Mouse (Mus musculus) kidney, postnatal 0 days (tissue): ENCODE measurements around the gene Castor1. TPM values are rescaled to one million over a fixed set of nuclear protein-coding genes. Genes with fewer than 3 reads are reported as not detected.

Source experiments
- ATAC-seq: fragments of 200-750 bp; cut with Nextera tagmentation; replicated peaks from 2 replicates; pipeline ENCODE4 v1.8.0; 2017; ENCODE audit warnings: low read depth, moderate number of reproducible peaks, moderate TSS enrichment, moderate library complexity; ENCODE audit not compliant: low FRiP score
- DNase-seq: peaks from one replicate; pipeline ENCODE4 v3.0.0-alpha.2; 2016; ENCODE audit warnings: low spot score
- H3K27ac ChIP-seq: fragments of 300-500 bp; sonication (generic); 2 replicates; pipeline ENCODE4 v1.5.1; 2014; ENCODE audit warnings: mild to moderate bottlenecking
- H3K27me3 ChIP-seq: fragments of 300-500 bp; sonication (generic); 2 replicates; pipeline ENCODE4 v1.6.1; 2014; ENCODE audit warnings: low read length, mixed read lengths; ENCODE audit not compliant: insufficient read depth
- H3K36me3 ChIP-seq: fragments of 300-500 bp; sonication (generic); 2 replicates; pipeline ENCODE4 v1.6.1; 2014; ENCODE audit warnings: low read length, mixed read lengths; ENCODE audit not compliant: insufficient read depth
- H3K4me1 ChIP-seq: fragments of 300-500 bp; sonication (generic); replicated peaks from 2 replicates; pipeline ENCODE4 v1.6.1; 2014; ENCODE audit warnings: antibody characterized with exemption, low read length, mixed read lengths; ENCODE audit not compliant: insufficient read depth
- H3K4me2 ChIP-seq: fragments of 300-500 bp; sonication (generic); 2 replicates; pipeline ENCODE4 v1.6.1; 2014; ENCODE audit warnings: mild to moderate bottlenecking, low read length, moderate library complexity, mixed read lengths
- H3K4me3 ChIP-seq: fragments of 300-500 bp; sonication (generic); replicated peaks from 2 replicates; pipeline ENCODE4 v1.5.1; 2014; ENCODE audit warnings: low read depth, low read length
- H3K9ac ChIP-seq: fragments of 300-500 bp; sonication (generic); 2 replicates; pipeline ENCODE4 v1.6.1; 2014; ENCODE audit warnings: low read depth, low read length
- H3K9me3 ChIP-seq: fragments of 300-500 bp; sonication (generic); replicated peaks from 2 replicates; pipeline ENCODE4 v1.6.1; 2016; ENCODE audit warnings: low read length, inconsistent platforms, mixed read lengths
- CTCF ChIP-seq: IDR thresholded peaks from 2 replicates; pipeline ENCODE4 v1.5.1; 2016; ENCODE audit warnings: antibody characterized with exemption, low read depth, mild to moderate bottlenecking, moderate library complexity
- WGBS: fragments of 180-500 bp; shearing (Covaris S2); extraction: QIAGEN DNeasy Blood & Tissue Kit; methylation state at CpG from one replicate; pipeline ENCODE4 v1.1.7; 2014; 5-methylcytosine and 5-hydroxymethylcytosine counted together
- polyA plus RNA-seq: library from polyadenylated mRNA; unstranded; fragments of >200 nt; fragmentation: Nextera tagmentation; extraction: Ambion mirVana; gene quantifications from 2 replicates; pipeline ENCODE4 v1.2.1, GENCODE M21; 2015

The Castor1 gene
- polyA plus RNA-seq, 1 experiment from 2014 or later, result 6.5 TPM

DNA sequence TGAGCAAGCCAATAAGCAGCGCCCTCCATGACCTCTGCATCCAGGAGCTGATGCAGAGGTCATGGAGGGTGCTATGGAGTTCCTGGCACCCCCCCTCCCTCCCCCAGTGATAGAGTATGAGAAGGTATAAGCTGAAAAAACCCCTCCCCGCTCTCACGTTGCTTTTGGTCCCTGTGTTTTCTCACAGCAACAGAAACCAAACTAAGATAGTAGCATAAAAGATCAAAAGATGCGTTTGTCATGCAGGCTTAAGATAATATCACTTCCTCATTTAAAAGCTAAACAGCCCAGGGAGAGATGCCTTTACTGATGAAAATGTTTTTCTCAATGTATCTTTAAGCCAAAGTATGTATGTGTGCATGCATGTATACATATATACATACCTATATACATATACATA lies 28.6 kb downstream of the Castor1 start:
- no peaks in the 10 kb centered on the region for H3K9me3 ChIP-seq
- TF ChIP-seq CTCF, result no peak
- H3K4me1 ChIP-seq, result no peaks in the 10 kb centered on the region
- H3K4me2 ChIP-seq, result no peak overlapping the region
- H3K4me3 ChIP-seq, result no peak overlapping the region
- whole genome bisulfite sequencing, result 70% methylated on average over 4 of the region's 4 CpGs
- H3K27ac ChIP-seq, result no peak overlapping the region
- ATAC-seq, result no peak
- no peak overlapping the region for H3K9ac ChIP-seq
- DNase-seq, result no peak
- H3K27me3 ChIP-seq, result no peaks in the 10 kb centered on the region
- H3K36me3 ChIP-seq, result no peaks in the 10 kb centered on the region

DNA sequence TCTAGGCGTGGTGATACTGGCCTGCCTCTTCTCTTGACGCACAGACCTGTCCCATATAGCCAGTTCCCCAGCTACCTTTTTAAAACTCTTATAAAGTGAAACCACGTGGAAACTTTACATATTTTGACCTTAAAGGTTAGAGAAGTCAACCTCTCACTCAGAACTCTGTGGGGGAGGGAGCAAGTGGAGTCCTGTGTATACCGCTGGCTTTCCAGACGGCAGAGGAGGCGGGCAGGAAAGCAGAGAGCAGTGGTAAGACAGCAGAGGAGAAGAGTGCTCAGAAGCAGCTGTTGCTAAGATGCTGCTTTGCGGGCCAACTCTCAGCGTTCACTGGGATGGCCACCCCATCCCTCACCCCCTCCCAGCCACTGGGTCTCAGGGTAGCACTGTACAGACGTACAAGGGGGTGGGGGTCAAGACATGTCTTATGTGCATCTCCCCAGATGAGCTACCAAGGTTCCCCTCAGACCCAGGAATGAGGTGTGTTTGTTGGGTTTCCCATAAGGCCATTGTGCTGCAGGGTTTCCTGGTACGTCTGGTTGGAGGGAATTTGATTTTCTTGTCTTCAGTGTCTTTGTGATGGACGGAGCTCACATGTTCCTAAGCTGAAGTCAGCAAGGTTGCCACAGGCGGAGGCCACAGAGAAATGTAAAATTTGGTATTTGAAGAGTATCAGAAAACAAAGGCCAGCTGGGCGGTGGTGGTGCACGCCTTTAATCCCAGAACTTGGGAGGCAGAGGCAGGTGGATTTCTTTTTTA lies 29.4 kb downstream of the Castor1 start:
- Histone ChIP-seq H3K27me3 (no peaks in the 10 kb centered on the region), H3K27ac (no peak overlapping the region), H3K4me3 (no peak overlapping the region), H3K4me1 (no peaks in the 10 kb centered on the region), H3K9me3 (no peaks in the 10 kb centered on the region), H3K36me3 (no peaks in the 10 kb centered on the region), H3K9ac (no peak overlapping the region), H3K4me2 (no peak overlapping the region)
- no peak for ATAC-seq
- no peak for DNase-seq
- no peak for TF ChIP-seq CTCF
- whole genome bisulfite sequencing, result 71% methylated on average over 14 of the region's 14 CpGs

DNA sequence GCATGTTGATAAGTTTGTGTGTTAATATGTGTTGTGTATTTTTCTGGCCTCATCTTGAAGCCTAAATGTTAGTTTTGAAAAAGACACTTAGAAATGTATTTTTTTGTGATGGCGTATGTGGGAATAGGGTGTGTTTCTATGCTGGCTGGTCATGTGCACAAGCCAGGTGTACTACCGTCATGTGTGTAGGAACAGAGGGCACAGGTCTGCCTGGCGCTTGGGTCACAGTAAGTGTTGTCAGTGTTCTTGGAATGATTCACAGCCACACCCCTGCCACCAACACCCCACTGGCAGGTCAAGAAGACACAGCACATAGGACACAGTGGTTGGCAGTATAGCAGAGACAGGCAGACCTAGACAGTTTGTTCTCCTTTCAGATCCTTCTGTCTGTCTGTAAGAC lies 31.1 kb downstream of the Castor1 start:
- no peak overlapping the region for H3K9ac ChIP-seq
- TF ChIP-seq CTCF, result no peak
- no peak overlapping the region for H3K27ac ChIP-seq
- no peak overlapping the region for H3K4me3 ChIP-seq
- DNase-seq, result no peak
- ATAC-seq, result no peak
- no peaks in the 10 kb centered on the region for H3K4me1 ChIP-seq
- H3K36me3 ChIP-seq, result no peaks in the 10 kb centered on the region
- no peaks in the 10 kb centered on the region for H3K27me3 ChIP-seq
- no peaks in the 10 kb centered on the region for H3K9me3 ChIP-seq
- WGBS, result 88% methylated on average over 3 of the region's 3 CpGs
- no peak overlapping the region for H3K4me2 ChIP-seq

DNA sequence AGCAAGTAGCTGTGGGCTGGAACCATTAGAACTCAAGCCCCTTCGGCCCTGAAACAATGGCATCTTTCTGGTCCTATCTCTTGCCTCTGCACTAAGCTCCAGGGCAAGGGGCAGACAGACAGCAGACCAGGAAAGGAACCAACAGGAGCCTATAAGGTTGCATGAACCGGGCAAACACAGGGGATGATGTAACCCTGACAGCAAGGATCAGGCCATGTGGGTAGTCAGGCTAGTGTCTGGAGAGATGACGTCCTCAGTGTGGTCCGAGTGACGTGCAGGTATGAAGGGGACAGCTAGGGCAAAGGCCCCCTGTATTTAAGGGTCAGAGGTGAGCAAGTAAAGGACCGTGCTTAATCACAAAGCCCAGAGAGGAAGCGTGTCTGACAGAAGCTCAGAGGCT lies 32.3 kb downstream of the Castor1 start:
- Histone ChIP-seq H3K27me3 (no peaks in the 10 kb centered on the region), H3K27ac (no peak overlapping the region), H3K9ac (no peak overlapping the region), H3K4me3 (no peak overlapping the region), H3K36me3 (no peaks in the 10 kb centered on the region), H3K9me3 (no peaks in the 10 kb centered on the region), H3K4me1 (no peaks in the 10 kb centered on the region), H3K4me2 (no peak overlapping the region)
- ATAC-seq (no peak), DNase-seq (no peak)
- WGBS, result 66% methylated on average over 7 of the region's 7 CpGs
- TF ChIP-seq CTCF, result no peak

DNA sequence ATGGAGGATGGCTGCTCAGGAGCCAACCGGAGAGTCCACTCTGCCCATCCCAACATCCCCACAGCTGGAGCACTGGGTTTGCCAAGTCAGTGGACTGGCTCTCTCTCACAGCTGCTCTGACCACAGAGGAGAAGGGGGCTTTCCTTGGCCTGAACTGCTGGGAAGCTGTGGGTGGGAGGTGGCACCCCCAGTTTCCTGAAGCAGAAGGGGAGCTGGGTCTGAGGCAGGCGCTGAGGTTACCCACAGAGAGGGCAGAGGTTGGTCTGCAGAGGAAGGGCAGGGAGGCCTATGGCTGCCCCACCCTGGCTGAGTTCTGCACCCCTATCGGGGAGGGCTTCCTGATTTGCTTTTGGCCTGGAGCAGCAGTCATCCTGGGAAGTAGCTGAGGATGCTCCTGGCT lies 33.4 kb downstream of the Castor1 start:
- ATAC-seq, result no peak
- Histone ChIP-seq H3K27me3 (no peaks in the 10 kb centered on the region), H3K4me1 (no peaks in the 10 kb centered on the region), H3K27ac (no peak overlapping the region), H3K36me3 (no peaks in the 10 kb centered on the region), H3K4me3 (no peak overlapping the region), H3K4me2 (no peak overlapping the region), H3K9me3 (no peaks in the 10 kb centered on the region), H3K9ac (no peak overlapping the region)
- no peak for TF ChIP-seq CTCF
- 68% methylated on average over 3 of the region's 3 CpGs for WGBS
- DNase-seq, result no peak

DNA sequence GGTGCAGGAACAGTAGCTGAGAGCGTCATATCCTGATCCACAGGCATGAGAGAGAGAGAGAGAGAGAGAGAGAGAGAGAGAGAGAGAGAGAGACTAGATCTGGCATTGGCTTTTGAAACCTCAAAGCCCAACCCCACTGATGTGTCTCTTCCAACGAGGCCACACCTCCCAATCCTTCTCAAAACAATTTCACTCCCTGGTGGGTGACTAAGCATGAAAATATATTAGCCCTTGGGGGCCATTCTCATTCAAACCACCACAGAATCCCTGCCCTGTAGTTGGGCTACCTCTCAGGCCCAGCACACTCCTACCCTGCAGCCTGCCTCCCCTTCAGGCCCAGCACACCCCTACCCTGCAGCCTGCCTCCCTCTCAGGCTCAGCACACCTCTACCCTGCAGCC lies 34.9 kb downstream of the Castor1 start:
- no peaks in the 10 kb centered on the region for H3K4me1 ChIP-seq
- no peaks in the 10 kb centered on the region for H3K27me3 ChIP-seq
- H3K4me2 ChIP-seq, result no peak overlapping the region
- no peaks in the 10 kb centered on the region for H3K9me3 ChIP-seq
- TF ChIP-seq CTCF, result no peak
- H3K36me3 ChIP-seq, result no peaks in the 10 kb centered on the region
- ATAC-seq (no peak), DNase-seq (no peak)
- WGBS, result 61% methylated on average over 2 of the region's 2 CpGs
- no peak overlapping the region for H3K4me3 ChIP-seq
- no peak overlapping the region for H3K9ac ChIP-seq
- no peak overlapping the region for H3K27ac ChIP-seq
